Mouse (Mus musculus) midbrain, embryonic 10.5 days (tissue): ENCODE results near the gene Jak2. TPM values are rescaled to one million over a fixed set of nuclear protein-coding genes. Genes with fewer than 3 reads are reported as not detected.

Source experiments
- DNase-seq: peaks from one replicate; pipeline ENCODE4 v3.0.0-alpha.2; 2017; ENCODE audit warnings: low spot score
- H3K27ac ChIP-seq: fragments of 300-500 bp; sonication (generic); replicated peaks from 2 replicates; pipeline ENCODE4 v1.5.1; 2016; ENCODE audit warnings: mild to moderate bottlenecking
- H3K27me3 ChIP-seq: fragments of 300-500 bp; sonication (generic); 2 replicates; pipeline ENCODE4 v1.6.1; 2016; ENCODE audit warnings: low read depth, mild to moderate bottlenecking; ENCODE audit not compliant: poor library complexity, severe bottlenecking
- H3K36me3 ChIP-seq: fragments of 300-500 bp; sonication (generic); 2 replicates; pipeline ENCODE4 v1.6.1; 2016; ENCODE audit warnings: mild to moderate bottlenecking, moderate library complexity
- H3K4me1 ChIP-seq: fragments of 300-500 bp; sonication (generic); 2 replicates; pipeline ENCODE4 v1.6.1; 2016
- H3K4me3 ChIP-seq: fragments of 300-500 bp; sonication (generic); 2 replicates; pipeline ENCODE4 v1.5.1; 2016; ENCODE audit warnings: mild to moderate bottlenecking, moderate library complexity
- H3K9me3 ChIP-seq: fragments of 300-500 bp; sonication (generic); replicated peaks from 2 replicates; pipeline ENCODE4 v1.6.1; 2016; ENCODE audit warnings: mild to moderate bottlenecking
- WGBS: fragments of 180-500 bp; shearing (Covaris S2); methylation state at CpG from one replicate; pipeline ENCODE4 v1.1.7; 2016; 5-methylcytosine and 5-hydroxymethylcytosine counted together
- polyA plus RNA-seq: library from polyadenylated mRNA; unstranded; fragments of >200 nt; fragmentation: Nextera tagmentation; extraction: Ambion mirVana; gene quantifications from 2 replicates; pipeline ENCODE4 v1.2.1, GENCODE M21; 2016

The Jak2 gene
- polyA plus RNA-seq, 1 experiment from 2014 or later = 5.9 TPM

DNA sequence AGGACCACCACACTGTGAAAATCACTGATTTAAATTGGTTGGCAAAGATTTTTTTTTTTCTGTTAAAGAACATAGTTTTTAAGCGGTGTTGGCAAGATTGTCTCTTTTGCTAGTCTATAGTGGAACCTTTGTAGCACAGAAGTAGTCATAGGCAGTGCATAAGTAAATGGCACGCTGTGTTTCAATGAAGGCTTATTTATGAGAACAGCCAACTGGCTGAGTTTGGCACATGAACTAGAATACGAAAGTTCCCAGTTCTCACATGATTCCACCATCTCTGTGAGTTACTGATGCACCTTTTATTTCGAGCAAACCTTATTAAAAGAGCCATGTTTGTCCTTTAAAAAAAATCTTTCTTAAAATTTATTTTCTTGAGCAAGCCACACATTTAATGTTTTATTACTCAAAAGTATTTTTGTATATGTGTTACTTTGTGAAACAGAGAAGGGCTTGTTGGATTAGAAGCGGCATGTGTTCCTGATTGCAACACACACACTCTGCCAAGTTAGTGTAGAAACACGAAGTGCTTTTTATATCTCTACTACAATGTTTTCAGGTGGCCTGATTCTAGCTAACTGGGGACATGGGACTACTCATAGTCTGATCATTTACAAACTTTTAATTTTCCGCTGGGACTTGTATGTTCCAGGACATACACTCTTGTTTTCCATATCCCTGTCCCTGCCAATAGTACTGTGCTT, 3.8 kb downstream of the Jak2 start:
- Histone ChIP-seq H3K9me3 (no peaks in the 10 kb centered on the region), H3K27me3 (peaks cover 13% of the 10 kb centered on the region; the same call in 1 of the 2 replicates), H3K4me1 (peaks cover 50% of the 10 kb centered on the region), H3K36me3 (no peaks in the 10 kb centered on the region), H3K4me3 (peak overlapping the region; percentile 70; the same call in 1 of the 2 replicates), H3K27ac (0 out of 2 replicates have a peak overlapping the region, but pooled peaks have one; percentile 61)
- 91% methylated on average over 7 of the region's 7 CpGs for WGBS
- DNase-seq = no peak

DNA sequence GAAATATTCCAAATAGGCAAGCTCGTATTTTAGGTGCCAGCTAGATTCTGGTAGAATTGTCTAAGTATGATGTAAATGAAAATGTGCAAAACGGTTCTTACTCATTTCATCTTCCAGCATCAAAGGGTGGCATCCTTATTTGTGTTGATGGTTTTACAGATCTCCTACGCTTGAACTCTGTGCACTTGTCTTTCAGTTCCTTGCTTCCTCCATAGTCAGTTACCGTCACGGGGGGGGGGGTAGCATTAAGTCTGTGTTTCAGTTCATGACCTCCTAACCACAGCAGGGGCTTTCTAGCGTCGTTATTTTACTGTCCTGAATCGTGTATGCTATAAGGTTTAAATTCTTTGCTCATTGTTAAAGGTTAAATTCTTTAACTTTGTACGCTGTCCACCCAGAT, 10.0 kb downstream of the Jak2 start:
- Histone ChIP-seq H3K27me3 (no peaks in the 10 kb centered on the region), H3K27ac (no peak overlapping the region), H3K9me3 (no peaks in the 10 kb centered on the region), H3K4me1 (0 out of 2 replicates have a peak, but pooled peaks cover 2% of the 10 kb centered on the region), H3K4me3 (no peak overlapping the region), H3K36me3 (peaks cover 3% of the 10 kb centered on the region)
- WGBS = 88% methylated on average over 9 of the region's 9 CpGs
- no peak for DNase-seq

DNA sequence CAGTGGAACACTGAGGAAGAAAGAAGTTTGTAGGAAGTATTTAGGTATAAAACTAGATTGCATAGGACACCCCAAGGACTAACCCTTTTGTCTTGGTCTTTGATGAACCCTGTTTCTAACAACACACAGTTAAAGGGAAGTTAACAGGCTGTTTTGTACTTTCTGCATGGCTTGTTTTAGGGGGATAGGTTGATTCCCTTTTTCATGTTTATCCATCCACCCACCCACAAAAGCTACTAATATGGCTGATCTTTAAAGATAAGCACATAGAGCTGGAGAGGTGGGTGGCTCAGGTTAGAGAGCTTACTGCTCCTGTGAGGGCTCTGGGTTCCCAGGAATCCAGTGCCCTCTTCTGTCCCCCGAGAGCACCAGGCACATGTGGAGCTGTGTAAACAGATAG, 11.9 kb downstream of the Jak2 start:
- H3K36me3 ChIP-seq = peaks cover 3% of the 10 kb centered on the region
- H3K27me3 ChIP-seq = no peaks in the 10 kb centered on the region
- H3K4me1 ChIP-seq = 0 out of 2 replicates have a peak, but pooled peaks cover 8% of the 10 kb centered on the region
- H3K4me3 ChIP-seq = no peak overlapping the region
- no peaks in the 10 kb centered on the region for H3K9me3 ChIP-seq
- DNase-seq = no peak
- no peak overlapping the region for H3K27ac ChIP-seq
- WGBS = 82% methylated on average over 1 of the region's 1 CpGs

DNA sequence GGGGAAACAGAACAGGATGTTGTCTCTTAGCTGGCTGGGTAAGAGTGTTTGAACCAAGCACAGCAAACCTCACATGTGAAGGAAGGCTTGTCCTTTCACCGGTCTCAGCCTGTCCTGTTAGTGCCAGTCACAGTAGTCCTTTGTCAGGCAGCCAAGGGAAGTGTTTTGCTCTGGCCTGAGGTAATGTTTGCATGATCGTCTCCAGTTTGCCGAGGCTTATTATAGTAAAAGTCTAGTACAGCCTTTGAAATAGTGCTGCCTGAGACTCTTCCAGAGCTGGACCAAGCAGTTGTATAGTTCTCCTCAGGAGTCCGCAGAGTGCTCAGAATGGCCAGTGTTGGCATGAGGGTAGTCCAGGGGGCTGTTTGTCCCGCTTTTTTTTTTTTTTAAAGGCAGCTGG, 13.9 kb downstream of the Jak2 start:
- H3K27ac ChIP-seq = no peak overlapping the region
- WGBS = 69% methylated on average over 5 of the region's 5 CpGs
- DNase-seq = no peak
- H3K4me1 ChIP-seq = peaks cover 14% of the 10 kb centered on the region
- H3K4me3 ChIP-seq = no peak overlapping the region
- peaks cover 3% of the 10 kb centered on the region for H3K36me3 ChIP-seq
- no peaks in the 10 kb centered on the region for H3K27me3 ChIP-seq
- H3K9me3 ChIP-seq = no peaks in the 10 kb centered on the region

DNA sequence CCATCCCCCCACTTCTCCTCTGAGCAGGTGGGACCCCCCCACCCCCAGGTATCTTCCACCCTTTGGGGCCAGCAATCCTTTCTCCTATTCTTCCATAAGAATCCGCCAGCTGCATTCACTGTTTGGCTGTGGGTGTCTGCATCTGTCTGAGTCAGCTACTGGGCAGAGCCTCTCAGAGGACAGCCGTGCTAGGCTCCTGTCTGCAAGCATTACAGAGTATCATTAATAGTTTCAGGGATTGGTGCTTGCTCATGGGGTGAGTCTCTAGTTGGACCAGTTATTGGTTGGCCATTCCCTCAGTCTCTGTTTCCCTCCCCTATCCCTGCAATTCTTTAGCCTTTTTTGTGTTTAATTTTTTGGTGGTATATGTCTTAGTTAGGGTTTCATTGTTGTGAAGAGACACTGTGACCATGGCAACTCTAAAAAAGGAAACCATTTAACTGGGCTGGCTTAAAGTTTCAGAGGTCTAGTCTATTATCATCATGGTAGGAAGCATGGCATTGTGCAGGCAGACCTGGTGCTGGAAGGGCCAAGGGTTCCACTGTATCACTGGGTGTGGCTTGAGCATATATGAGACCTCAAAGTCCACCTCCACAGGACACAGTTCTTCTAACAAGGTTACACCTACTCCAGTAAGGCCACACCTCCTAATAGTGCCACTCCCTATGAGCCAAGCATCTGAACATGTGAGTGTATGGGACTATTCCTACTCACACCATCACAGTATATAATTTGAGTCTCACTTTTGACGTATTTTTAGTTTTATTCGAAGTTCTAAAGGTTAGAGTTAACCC, 15.6 kb downstream of the Jak2 start:
- H3K36me3 ChIP-seq = peaks cover 6% of the 10 kb centered on the region
- DNase-seq = no peak
- 83% methylated on average over 4 of the region's 4 CpGs for whole genome bisulfite sequencing
- H3K27ac ChIP-seq = no peak overlapping the region
- H3K4me3 ChIP-seq = no peak overlapping the region
- H3K9me3 ChIP-seq = no peaks in the 10 kb centered on the region
- no peaks in the 10 kb centered on the region for H3K27me3 ChIP-seq
- peaks cover 14% of the 10 kb centered on the region for H3K4me1 ChIP-seq

DNA sequence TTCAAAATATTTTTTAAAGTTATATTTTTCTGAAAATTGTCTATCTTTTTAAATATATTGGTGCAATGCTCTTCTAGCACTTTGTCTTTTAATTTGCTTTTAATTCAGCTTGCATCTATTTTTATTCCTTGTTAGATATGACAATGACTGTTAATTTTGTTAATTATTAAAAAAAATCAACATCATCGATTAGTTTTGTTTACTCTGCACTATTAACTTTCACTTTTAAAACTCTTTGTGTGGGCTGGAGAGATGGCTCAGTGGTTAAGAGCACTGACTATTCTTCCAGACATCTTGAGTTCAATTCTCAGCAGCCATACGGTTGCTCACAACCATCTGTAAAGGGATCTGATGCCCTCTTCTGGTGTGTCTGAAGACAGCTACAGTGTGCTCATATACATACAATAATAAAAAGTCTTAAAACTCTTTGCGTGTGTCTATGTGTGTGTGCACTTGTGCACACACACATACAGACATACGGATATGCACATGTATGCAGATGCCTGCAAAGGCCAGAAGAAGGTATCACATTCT, 17.2 kb downstream of the Jak2 start:
- Histone ChIP-seq H3K36me3 (peaks cover 2% of the 10 kb centered on the region; the same call in 1 of the 2 replicates), H3K9me3 (no peaks in the 10 kb centered on the region), H3K4me1 (peaks cover 14% of the 10 kb centered on the region), H3K4me3 (no peak overlapping the region), H3K27ac (no peak overlapping the region), H3K27me3 (no peaks in the 10 kb centered on the region)
- WGBS = 94% methylated on average over 4 of the region's 4 CpGs
- DNase-seq = no peak

DNA sequence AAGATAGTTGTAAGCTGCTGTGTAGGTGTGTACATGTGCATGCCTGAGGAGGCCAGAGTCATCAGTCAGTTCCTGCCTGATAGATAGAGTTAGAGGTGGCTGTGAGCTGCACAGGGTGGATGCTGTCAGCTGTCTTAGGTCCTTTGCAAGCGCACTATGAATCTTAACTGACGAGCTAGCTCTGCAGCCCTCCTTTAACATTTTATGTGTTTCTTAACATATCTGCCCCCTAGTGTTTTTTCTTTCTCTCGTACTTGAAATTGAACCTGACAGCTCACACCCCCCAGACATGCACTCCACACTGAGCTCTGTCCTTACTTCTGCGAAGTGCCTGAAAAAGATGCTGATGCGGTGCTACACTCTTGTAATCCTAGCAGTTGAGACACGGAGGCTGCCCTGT, 18.6 kb downstream of the Jak2 start:
- H3K27ac ChIP-seq = no peak overlapping the region
- no peak for DNase-seq
- WGBS = 64% methylated on average over 6 of the region's 6 CpGs
- H3K36me3 ChIP-seq = peaks cover 7% of the 10 kb centered on the region; the same call in 1 of the 2 replicates
- no peak overlapping the region for H3K4me3 ChIP-seq
- peaks cover 14% of the 10 kb centered on the region for H3K4me1 ChIP-seq
- no peaks in the 10 kb centered on the region for H3K27me3 ChIP-seq
- no peaks in the 10 kb centered on the region for H3K9me3 ChIP-seq

DNA sequence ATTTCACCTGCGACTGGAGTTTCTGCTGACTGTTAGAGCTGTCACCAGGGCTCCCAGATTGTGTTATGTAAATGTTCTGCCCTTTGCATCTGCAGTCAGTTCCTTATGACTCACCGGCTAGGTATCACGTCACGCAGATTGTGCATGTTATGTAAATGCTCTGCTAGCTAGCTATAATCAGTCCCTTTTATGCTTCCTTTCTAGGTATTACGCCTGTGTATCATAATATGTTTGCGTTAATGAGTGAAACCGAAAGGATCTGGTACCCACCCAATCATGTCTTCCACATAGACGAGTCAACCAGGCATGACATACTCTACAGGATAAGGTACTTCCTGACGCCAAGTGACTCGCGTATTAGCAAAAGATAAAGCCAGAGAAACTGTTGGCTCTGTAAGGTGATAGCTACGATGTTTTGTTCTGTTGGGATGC, 19.5 kb downstream of the Jak2 start:
- Histone ChIP-seq H3K4me1 (peaks cover 12% of the 10 kb centered on the region), H3K27ac (no peak overlapping the region), H3K36me3 (peaks cover 7% of the 10 kb centered on the region; the same call in 1 of the 2 replicates), H3K4me3 (no peak overlapping the region), H3K9me3 (no peaks in the 10 kb centered on the region), H3K27me3 (no peaks in the 10 kb centered on the region)
- DNase-seq = no peak
- WGBS = 88% methylated on average over 12 of the region's 12 CpGs

DNA sequence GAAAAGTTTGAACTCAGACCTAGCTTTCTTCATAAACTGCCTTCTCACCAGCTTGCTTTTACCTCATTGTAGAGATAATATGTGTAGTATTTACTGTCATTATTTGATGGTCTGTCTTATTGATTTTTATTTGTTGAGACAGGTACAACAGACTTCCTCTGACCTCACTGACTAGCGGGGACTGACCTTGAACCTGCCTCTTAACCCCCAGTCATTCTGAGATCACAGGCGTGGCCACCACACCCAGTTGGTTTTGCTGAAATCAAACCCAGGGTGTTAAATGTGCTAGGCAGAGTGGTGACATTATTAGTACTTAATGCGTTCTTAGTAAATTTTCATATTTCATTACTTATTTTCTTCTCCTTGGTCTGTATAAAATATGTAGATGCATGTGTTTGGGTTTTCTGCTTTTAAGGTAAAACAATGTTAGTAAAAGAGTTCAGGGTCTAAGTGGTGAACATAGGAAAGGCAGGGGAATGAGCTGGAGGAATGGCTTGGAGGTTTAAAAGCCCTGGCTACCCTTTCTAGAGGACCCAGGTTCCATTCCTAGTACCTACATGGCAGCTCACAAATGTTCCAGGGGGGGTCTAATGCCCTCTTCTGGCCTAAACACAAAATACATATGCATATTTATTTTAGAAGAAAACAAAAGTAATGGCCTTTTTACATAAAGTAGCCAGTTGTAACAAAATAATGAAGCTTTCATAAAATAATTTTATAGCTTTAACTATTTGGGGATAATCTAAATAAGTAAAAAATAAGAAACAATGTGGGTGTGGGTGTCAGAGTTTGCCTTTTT, 20.6 kb downstream of the Jak2 start:
- Histone ChIP-seq H3K9me3 (no peaks in the 10 kb centered on the region), H3K27me3 (no peaks in the 10 kb centered on the region), H3K4me3 (no peak overlapping the region), H3K27ac (no peak overlapping the region), H3K36me3 (peaks cover 14% of the 10 kb centered on the region), H3K4me1 (peaks cover 9% of the 10 kb centered on the region)
- no peak for DNase-seq
- WGBS = 94% methylated on average over 3 of the region's 3 CpGs

DNA sequence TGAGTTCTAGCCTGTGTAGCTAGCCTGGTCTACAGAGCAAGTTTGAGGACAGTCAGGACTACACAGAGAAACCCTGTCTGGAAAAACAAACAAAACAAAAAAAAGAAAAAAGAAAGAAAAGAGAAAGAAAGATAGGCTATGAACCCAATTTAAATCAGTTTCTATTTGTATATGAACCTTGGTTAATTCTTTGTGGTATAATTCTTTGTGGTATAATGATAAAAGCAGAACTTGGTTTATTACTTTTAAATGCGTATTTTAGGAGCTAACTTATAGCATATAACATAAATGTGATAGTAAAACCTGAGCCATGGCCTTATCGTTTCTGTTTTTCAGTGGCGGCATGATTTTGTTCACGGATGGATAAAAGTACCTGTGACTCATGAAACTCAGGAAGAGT, 24.8 kb downstream of the Jak2 start:
- H3K9me3 ChIP-seq = no peaks in the 10 kb centered on the region
- no peaks in the 10 kb centered on the region for H3K27me3 ChIP-seq
- no peak overlapping the region for H3K4me3 ChIP-seq
- peaks cover 21% of the 10 kb centered on the region for H3K36me3 ChIP-seq
- no peak overlapping the region for H3K27ac ChIP-seq
- no peaks in the 10 kb centered on the region for H3K4me1 ChIP-seq
- 95% methylated on average over 4 of the region's 4 CpGs for WGBS
- no peak for DNase-seq

DNA sequence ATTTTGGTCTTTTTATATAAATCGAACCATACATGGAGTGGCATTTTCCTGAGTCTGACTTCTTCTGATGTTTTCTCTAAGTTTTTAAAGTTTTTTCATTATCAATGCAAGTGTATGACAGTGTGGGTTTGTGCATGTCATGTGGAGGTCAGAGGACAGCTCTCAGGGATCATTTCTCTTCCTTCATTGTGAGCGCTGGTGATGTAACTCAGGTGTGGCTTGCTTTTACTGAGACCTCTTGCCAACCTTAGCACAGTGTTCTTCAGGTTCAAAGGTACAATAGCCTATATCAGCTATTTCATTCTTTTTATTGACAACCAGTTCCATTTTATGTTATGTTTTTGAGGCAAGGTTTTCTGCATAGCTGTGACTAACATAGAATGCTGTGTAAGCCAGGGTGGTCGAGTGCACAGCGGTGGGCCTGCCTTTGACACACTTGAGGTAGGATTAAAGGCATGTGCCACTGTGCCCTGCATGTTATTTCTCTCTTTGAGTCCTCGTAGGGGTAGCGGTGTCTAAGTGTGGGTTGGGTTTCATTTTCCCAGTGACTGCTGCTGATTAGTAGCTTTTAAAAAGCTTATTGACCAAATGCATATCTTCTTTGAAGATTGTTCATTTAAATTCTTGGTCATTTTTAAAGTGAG, 27.4 kb downstream of the Jak2 start:
- WGBS = 85% methylated on average over 6 of the region's 6 CpGs
- H3K4me1 ChIP-seq = no peaks in the 10 kb centered on the region

DNA sequence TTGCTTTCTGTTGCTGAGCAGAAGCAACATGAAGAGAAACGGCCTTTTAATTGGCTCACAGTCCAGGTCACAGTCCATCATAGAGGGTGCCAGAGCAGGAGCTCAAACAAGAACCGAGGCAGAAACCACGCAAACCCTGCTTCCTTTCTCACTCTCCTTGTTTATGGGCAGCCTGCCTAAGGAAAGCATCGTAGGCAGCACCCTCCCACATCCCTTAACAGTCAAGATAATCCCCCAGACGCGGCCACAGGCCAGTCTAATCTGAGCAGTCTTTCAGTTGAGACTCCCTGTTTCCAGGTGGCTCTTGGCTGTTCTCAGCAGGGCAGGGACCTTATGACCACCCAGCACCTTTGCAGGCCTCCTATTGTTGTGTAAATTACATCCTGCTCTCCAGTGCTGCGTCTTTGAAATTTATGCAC, 33.8 kb downstream of the Jak2 start:
- H3K36me3 ChIP-seq = peaks cover 10% of the 10 kb centered on the region

More for the DNA sequence above, 27.4 kb downstream of the Jak2 start:
- Histone ChIP-seq H3K27me3 (no peaks in the 10 kb centered on the region), H3K36me3 (peaks cover 21% of the 10 kb centered on the region), H3K27ac (no peak overlapping the region), H3K4me3 (no peak overlapping the region), H3K9me3 (no peaks in the 10 kb centered on the region)
- DNase-seq = no peak

More for the DNA sequence above, 33.8 kb downstream of the Jak2 start:
- Histone ChIP-seq H3K9me3 (no peaks in the 10 kb centered on the region), H3K4me3 (no peak overlapping the region), H3K4me1 (peaks cover 14% of the 10 kb centered on the region), H3K27me3 (no peaks in the 10 kb centered on the region), H3K27ac (peak overlapping the region; percentile 61; the same call in 1 of the 2 replicates)
- peak; percentile 38 for DNase-seq
- WGBS = 20% methylated on average over 7 of the region's 7 CpGs
